Comparison of ENCODE assay signal across 13 mouse cellular contexts in genomic region chr9:100419644-100420043, GRCm38 (mm10).
"Had no signal": no experiment of that assay in that cellular context is flagged by ENCODE, and none has a peak within 500 bp of the region (broad histone marks: within the 10 kb centered on the region; RNA-seq: fewer than 3 reads in every experiment).

No protein-coding gene starts in this region.

- H3K27ac ChIP-seq: kidney, postnatal 0 days; limb, embryonic 12.5 days; midbrain, embryonic 10.5 days; neural tube, embryonic 12.5 days; stomach, postnatal 0 days had no signal

- H3K36me3 ChIP-seq: limb, embryonic 12.5 days; midbrain, embryonic 10.5 days; neural tube, embryonic 12.5 days had no signal

- H3K4me3 ChIP-seq: limb, embryonic 12.5 days; midbrain, embryonic 10.5 days; neural tube, embryonic 12.5 days had no signal

- DNase-seq: kidney, adult 11 months; kidney, adult 9 months; kidney, postnatal 36 days; layer of hippocampus, adult 9-11 months; lung, adult 18-20 months; midbrain, embryonic 14.5 days; thymus, adult 18-20 months; thymus, postnatal 14 days had no signal

- H3K4me2 ChIP-seq: limb, embryonic 12.5 days; neural tube, embryonic 12.5 days had no signal

- H3K9ac ChIP-seq: limb, embryonic 12.5 days; neural tube, embryonic 12.5 days had no signal

- H3K27me3 ChIP-seq: limb, embryonic 12.5 days; neural tube, embryonic 12.5 days had no signal

- H3K9me3 ChIP-seq: limb, embryonic 12.5 days; midbrain, embryonic 10.5 days; neural tube, embryonic 12.5 days had no signal
